Mouse (Mus musculus): ENCODE measurements at regions not wholly inside any gene's neighbourhood (a gene's known extent, or its start where the extent isn't known, plus 50 kb on each side); places are given as distances from the start of the nearest gene placed in this dataset.

- H3K4me3 ChIP-seq = no peak overlapping the region
- no peak for ATAC-seq (ENCODE audit: low FRiP score)
- peaks cover 4% of the 10 kb centered on the region; the same call in 1 of the 2 replicates for H3K9me3 ChIP-seq (replicated peaks)
- H3K4me1 ChIP-seq = peaks cover 34% of the 10 kb centered on the region
- peak overlapping the region; percentile 28 for H3K4me2 ChIP-seq (replicated peaks)
- H3K27ac ChIP-seq = peak overlapping the region; percentile 64
- no peaks in the 10 kb centered on the region for H3K36me3 ChIP-seq
- H3K27me3 ChIP-seq = no peaks in the 10 kb centered on the region
- H3K9ac ChIP-seq = peak overlapping the region; percentile 15; the same call in 1 of the 2 replicates
- 19% methylated on average over 6 of the region's 6 CpGs for WGBS
Observed at GRCm38 (mm10) chr1:41275642-41276041, 470.2 kb downstream of the Tmem182 start.

- Histone ChIP-seq H3K27me3 (no peaks in the 10 kb centered on the region), H3K27ac (no peak overlapping the region), H3K9me3 (replicated peaks) (peaks cover 4% of the 10 kb centered on the region; the same call in 1 of the 2 replicates), H3K4me2 (replicated peaks) (no peak overlapping the region), H3K4me3 (no peak overlapping the region), H3K4me1 (peaks cover 27% of the 10 kb centered on the region), H3K9ac (no peak overlapping the region), H3K36me3 (no peaks in the 10 kb centered on the region)
- 58% methylated on average over 6 of the region's 6 CpGs for WGBS
- no peak for ATAC-seq (ENCODE audit: low FRiP score)
Observed at GRCm38 (mm10) chr1:41276303-41276702, 470.9 kb downstream of the Tmem182 start.

GRCm38 (mm10) chr1:41285221-41285620 lies 479.8 kb downstream of the Tmem182 start:
- Histone ChIP-seq H3K36me3 (no peaks in the 10 kb centered on the region), H3K4me1 (no peaks in the 10 kb centered on the region), H3K9ac (no peak overlapping the region), H3K27me3 (no peaks in the 10 kb centered on the region), H3K4me3 (no peak overlapping the region), H3K9me3 (replicated peaks) (peaks cover 1% of the 10 kb centered on the region; the same call in 1 of the 2 replicates), H3K4me2 (replicated peaks) (no peak overlapping the region), H3K27ac (no peak overlapping the region)
- ATAC-seq (ENCODE audit: low FRiP score) = no peak
- 88% methylated on average over 9 of the region's 9 CpGs for WGBS

GRCm38 (mm10) chr1:41286221-41286620 lies 480.8 kb downstream of the Tmem182 start:
- WGBS = 92% methylated on average over 9 of the region's 9 CpGs
- no peak for ATAC-seq (ENCODE audit: low FRiP score)
- Histone ChIP-seq H3K9me3 (replicated peaks) (no peaks in the 10 kb centered on the region), H3K4me2 (replicated peaks) (no peak overlapping the region), H3K27ac (no peak overlapping the region), H3K4me3 (no peak overlapping the region), H3K27me3 (no peaks in the 10 kb centered on the region), H3K36me3 (no peaks in the 10 kb centered on the region), H3K9ac (no peak overlapping the region), H3K4me1 (no peaks in the 10 kb centered on the region)

GRCm38 (mm10) chr1:41326861-41327480 lies 521.6 kb downstream of the Tmem182 start:
- Histone ChIP-seq H3K4me2 (replicated peaks) (no peak overlapping the region), H3K27me3 (no peaks in the 10 kb centered on the region), H3K9me3 (replicated peaks) (no peaks in the 10 kb centered on the region), H3K36me3 (no peaks in the 10 kb centered on the region), H3K4me3 (no peak overlapping the region), H3K27ac (no peak overlapping the region), H3K9ac (no peak overlapping the region), H3K4me1 (no peaks in the 10 kb centered on the region)
- WGBS = 58% methylated on average over 3 of the region's 3 CpGs
- ATAC-seq (ENCODE audit: low FRiP score) = no peak

- no peak overlapping the region for H3K27ac ChIP-seq
- no peak for ATAC-seq (ENCODE audit: low FRiP score)
- WGBS = 66% methylated on average over 16 of the region's 16 CpGs
- H3K9me3 ChIP-seq (replicated peaks) = no peaks in the 10 kb centered on the region
- H3K9ac ChIP-seq = no peak overlapping the region
- H3K4me2 ChIP-seq (replicated peaks) = no peak overlapping the region
- H3K4me3 ChIP-seq = no peak overlapping the region
- no peaks in the 10 kb centered on the region for H3K4me1 ChIP-seq
- no peaks in the 10 kb centered on the region for H3K36me3 ChIP-seq
- H3K27me3 ChIP-seq = no peaks in the 10 kb centered on the region
Observed at GRCm38 (mm10) chr1:41349798-41350758, 544.7 kb downstream of the Tmem182 start.

- H3K27me3 ChIP-seq = no peaks in the 10 kb centered on the region
- no peaks in the 10 kb centered on the region for H3K36me3 ChIP-seq
- H3K4me3 ChIP-seq = no peak overlapping the region
- H3K9me3 ChIP-seq (replicated peaks) = no peaks in the 10 kb centered on the region
- WGBS = 36% methylated on average over 4 of the region's 4 CpGs
- ATAC-seq (ENCODE audit: low FRiP score) = no peak
- no peak overlapping the region for H3K9ac ChIP-seq
- H3K4me2 ChIP-seq (replicated peaks) = no peak overlapping the region
- H3K27ac ChIP-seq = no peak overlapping the region
- H3K4me1 ChIP-seq = 0 out of 2 replicates have a peak, but pooled peaks cover 3% of the 10 kb centered on the region
Observed at GRCm38 (mm10) chr1:41359061-41359460, 553.7 kb downstream of the Tmem182 start.

- no peak overlapping the region for H3K4me2 ChIP-seq (replicated peaks)
- no peak overlapping the region for H3K4me3 ChIP-seq
- H3K9ac ChIP-seq = no peak overlapping the region
- H3K27ac ChIP-seq = no peak overlapping the region
- H3K9me3 ChIP-seq (replicated peaks) = no peaks in the 10 kb centered on the region
- H3K36me3 ChIP-seq = no peaks in the 10 kb centered on the region
- 0 out of 2 replicates have a peak, but pooled peaks cover 3% of the 10 kb centered on the region for H3K4me1 ChIP-seq
- whole genome bisulfite sequencing = 81% methylated on average over 3 of the region's 3 CpGs
- no peaks in the 10 kb centered on the region for H3K27me3 ChIP-seq
- no peak for ATAC-seq (ENCODE audit: low FRiP score)
Observed at GRCm38 (mm10) chr1:41361512-41361911, 556.1 kb downstream of the Tmem182 start.

GRCm38 (mm10) chr1:41380013-41380412 lies 574.6 kb downstream of the Tmem182 start:
- WGBS = 65% methylated on average over 4 of the region's 4 CpGs
- Histone ChIP-seq H3K9ac (no peak overlapping the region), H3K4me2 (replicated peaks) (no peak overlapping the region), H3K4me3 (no peak overlapping the region), H3K27me3 (no peaks in the 10 kb centered on the region), H3K36me3 (no peaks in the 10 kb centered on the region), H3K9me3 (replicated peaks) (no peaks in the 10 kb centered on the region), H3K4me1 (peaks cover 11% of the 10 kb centered on the region), H3K27ac (no peak overlapping the region)
- ATAC-seq (ENCODE audit: low FRiP score) = 0 out of 2 replicates have a peak, but pooled peaks have one; percentile 22

GRCm38 (mm10) chr1:41381487-41381886 lies 576.1 kb downstream of the Tmem182 start:
- no peak for ATAC-seq (ENCODE audit: low FRiP score)
- Histone ChIP-seq H3K36me3 (no peaks in the 10 kb centered on the region), H3K4me2 (replicated peaks) (no peak overlapping the region), H3K4me3 (no peak overlapping the region), H3K4me1 (peaks cover 11% of the 10 kb centered on the region), H3K9me3 (replicated peaks) (no peaks in the 10 kb centered on the region), H3K27me3 (no peaks in the 10 kb centered on the region), H3K9ac (no peak overlapping the region), H3K27ac (no peak overlapping the region)
- 72% methylated on average over 7 of the region's 7 CpGs for WGBS

GRCm38 (mm10) chr1:41384731-41385130 lies 579.3 kb downstream of the Tmem182 start:
- WGBS = 16% methylated on average over 1 of the region's 1 CpGs
- no peak overlapping the region for H3K27ac ChIP-seq
- ATAC-seq (ENCODE audit: low FRiP score) = no peak

GRCm38 (mm10) chr1:41386435-41386834 lies 581.0 kb downstream of the Tmem182 start:
- peaks cover 31% of the 10 kb centered on the region for H3K4me1 ChIP-seq
- no peak overlapping the region for H3K9ac ChIP-seq
- no peak overlapping the region for H3K27ac ChIP-seq
- no peak overlapping the region for H3K4me2 ChIP-seq (replicated peaks)
- no peaks in the 10 kb centered on the region for H3K36me3 ChIP-seq
- no peak overlapping the region for H3K4me3 ChIP-seq
- WGBS = 64% methylated on average over 4 of the region's 4 CpGs
- H3K27me3 ChIP-seq = no peaks in the 10 kb centered on the region
- ATAC-seq (ENCODE audit: low FRiP score) = no peak
- H3K9me3 ChIP-seq (replicated peaks) = no peaks in the 10 kb centered on the region

More at GRCm38 (mm10) chr1:41384731-41385130, 579.3 kb downstream of the Tmem182 start:
- Histone ChIP-seq H3K4me2 (replicated peaks) (no peak overlapping the region), H3K4me1 (peaks cover 26% of the 10 kb centered on the region), H3K4me3 (no peak overlapping the region), H3K36me3 (no peaks in the 10 kb centered on the region), H3K9me3 (replicated peaks) (no peaks in the 10 kb centered on the region), H3K27me3 (no peaks in the 10 kb centered on the region), H3K9ac (no peak overlapping the region)

Data from hindbrain, embryonic 12.5 days (tissue).